Mouse (Mus musculus): ENCODE measurements around the gene Fktn. TPM values are rescaled to one million over a fixed set of nuclear protein-coding genes. Genes with fewer than 3 reads are reported as not detected.
"Not testable (repeated sequence)": the region's sequence is repeated elsewhere in the genome, so short reads cannot be mapped to it uniquely, and the experiment has no call there.

Gene Fktn
- polyA plus RNA-seq, 1 experiment from 2014 or later = 14.2 TPM

GRCm38 (mm10) chr4:53803674-53804073, 89.9 kb downstream of the Fktn start:
- 93% methylated on average over 8 of the region's 8 CpGs for WGBS
- not testable (repeated sequence) for H3K27ac ChIP-seq; H3K9ac ChIP-seq; H3K4me2 ChIP-seq; H3K9me3 ChIP-seq; H3K4me1 ChIP-seq; H3K4me3 ChIP-seq; H3K36me3 ChIP-seq; ATAC-seq (ENCODE audit: insufficient number of reproducible peaks, low FRiP score, low TSS enrichment, low read depth); H3K27me3 ChIP-seq

- H3K27me3 ChIP-seq; H3K9me3 ChIP-seq; H3K4me3 ChIP-seq; H3K9ac ChIP-seq; H3K4me1 ChIP-seq; H3K4me2 ChIP-seq; ATAC-seq (ENCODE audit: insufficient number of reproducible peaks, low FRiP score, low TSS enrichment, low read depth); H3K36me3 ChIP-seq; H3K27ac ChIP-seq: not testable (repeated sequence)
- 77% methylated on average over 6 of the region's 6 CpGs for WGBS
Measured at GRCm38 (mm10) chr4:53806428-53806827, 92.6 kb downstream of the Fktn start.

- Histone ChIP-seq H3K9me3 (no peaks in the 10 kb centered on the region), H3K27ac (no peak overlapping the region), H3K27me3 (no peaks in the 10 kb centered on the region), H3K36me3 (no peaks in the 10 kb centered on the region), H3K4me1 (no peaks in the 10 kb centered on the region), H3K4me2 (no peak overlapping the region), H3K4me3 (no peak overlapping the region), H3K9ac (no peak overlapping the region)
- 69% methylated on average over 5 of the region's 5 CpGs for WGBS
- no peak for ATAC-seq (ENCODE audit: insufficient number of reproducible peaks, low FRiP score, low TSS enrichment, low read depth)
Measured at GRCm38 (mm10) chr4:53818320-53818719, 104.5 kb downstream of the Fktn start.

- WGBS = 42% methylated on average over 6 of the region's 6 CpGs
- H3K9ac ChIP-seq = no peak overlapping the region
- no peak overlapping the region for H3K4me3 ChIP-seq
Measured at GRCm38 (mm10) chr4:53823697-53824096, 109.9 kb downstream of the Fktn start.

GRCm38 (mm10) chr4:53824831-53825230, 111.0 kb downstream of the Fktn start:
- ATAC-seq (ENCODE audit: insufficient number of reproducible peaks, low FRiP score, low TSS enrichment, low read depth) = no peak
- H3K4me3 ChIP-seq = no peak overlapping the region

More at GRCm38 (mm10) chr4:53823697-53824096, 109.9 kb downstream of the Fktn start:
- ATAC-seq (ENCODE audit: insufficient number of reproducible peaks, low FRiP score, low TSS enrichment, low read depth) = no peak
- Histone ChIP-seq H3K27me3 (no peaks in the 10 kb centered on the region), H3K36me3 (no peaks in the 10 kb centered on the region), H3K9me3 (no peaks in the 10 kb centered on the region), H3K4me1 (peaks cover 3% of the 10 kb centered on the region; the same call in 1 of the 2 replicates), H3K27ac (no peak overlapping the region), H3K4me2 (no peak overlapping the region)

DNA sequence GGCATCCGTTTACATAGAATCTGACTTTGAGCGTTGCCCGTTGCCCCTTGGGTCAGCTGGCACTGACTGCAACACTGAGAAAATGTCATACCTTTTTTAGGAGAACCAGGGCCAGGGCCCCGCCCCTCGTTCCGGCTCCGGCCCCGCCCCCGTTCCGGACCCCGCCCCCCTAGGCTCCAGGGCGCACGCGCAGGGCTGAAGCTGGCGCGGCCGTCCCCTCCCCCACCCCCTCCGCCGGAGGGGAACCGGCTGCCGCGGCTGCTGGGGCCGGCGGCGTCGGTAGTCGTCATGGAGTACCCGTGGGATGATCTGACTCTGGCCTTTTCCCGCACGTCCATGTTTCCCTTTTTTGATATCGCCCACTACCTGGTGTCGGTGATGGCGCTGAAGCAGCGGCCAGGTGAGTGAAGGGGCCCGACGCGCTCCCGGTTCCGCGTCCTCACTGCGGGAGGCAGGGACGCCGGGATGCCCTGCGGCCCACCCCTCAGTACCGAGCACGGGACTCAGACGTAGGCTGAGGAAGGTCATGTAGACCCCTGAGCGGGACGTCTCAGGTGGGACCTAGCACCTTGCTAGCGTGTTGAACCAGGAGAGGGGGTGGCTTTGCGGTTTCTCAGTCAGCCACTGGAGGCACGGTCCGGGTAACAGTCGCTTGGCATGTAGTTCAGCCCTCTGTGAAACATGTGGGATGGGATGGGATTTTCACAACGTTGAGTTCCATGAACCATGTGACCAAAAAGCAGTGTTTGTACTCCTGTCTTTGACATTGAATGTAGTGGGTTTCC, 112.2 kb downstream of the Fktn start, which contains the start of gene Tmem38b:
Gene Tmem38b, plus strand, starts transcription at position 225 of the 785 bp plus-strand sequence.
- Histone ChIP-seq H3K4me1 (peaks cover 3% of the 10 kb centered on the region; the same call in 1 of the 2 replicates), H3K4me3 (peak within 1 kb of the TSS; percentile 85), H3K36me3 (no peaks in the 10 kb centered on the region), H3K27ac (peak within 1 kb of the TSS; percentile 67), H3K27me3 (no peaks in the 10 kb centered on the region), H3K9me3 (no peaks in the 10 kb centered on the region), H3K9ac (peak within 1 kb of the TSS; percentile 62), H3K4me2 (peak within 1 kb of the TSS; percentile 74)
- under 1% methylated on average over 55 of the region's 55 CpGs for WGBS
- peak; percentile 82 for ATAC-seq (ENCODE audit: insufficient number of reproducible peaks, low FRiP score, low TSS enrichment, low read depth)

More at GRCm38 (mm10) chr4:53824831-53825230, 111.0 kb downstream of the Fktn start:
- Histone ChIP-seq H3K9ac (no peak overlapping the region), H3K4me1 (peaks cover 3% of the 10 kb centered on the region; the same call in 1 of the 2 replicates), H3K36me3 (no peaks in the 10 kb centered on the region), H3K27ac (no peak overlapping the region), H3K27me3 (no peaks in the 10 kb centered on the region), H3K4me2 (no peak overlapping the region), H3K9me3 (no peaks in the 10 kb centered on the region)
- 32% methylated on average over 4 of the region's 4 CpGs for WGBS

DNA sequence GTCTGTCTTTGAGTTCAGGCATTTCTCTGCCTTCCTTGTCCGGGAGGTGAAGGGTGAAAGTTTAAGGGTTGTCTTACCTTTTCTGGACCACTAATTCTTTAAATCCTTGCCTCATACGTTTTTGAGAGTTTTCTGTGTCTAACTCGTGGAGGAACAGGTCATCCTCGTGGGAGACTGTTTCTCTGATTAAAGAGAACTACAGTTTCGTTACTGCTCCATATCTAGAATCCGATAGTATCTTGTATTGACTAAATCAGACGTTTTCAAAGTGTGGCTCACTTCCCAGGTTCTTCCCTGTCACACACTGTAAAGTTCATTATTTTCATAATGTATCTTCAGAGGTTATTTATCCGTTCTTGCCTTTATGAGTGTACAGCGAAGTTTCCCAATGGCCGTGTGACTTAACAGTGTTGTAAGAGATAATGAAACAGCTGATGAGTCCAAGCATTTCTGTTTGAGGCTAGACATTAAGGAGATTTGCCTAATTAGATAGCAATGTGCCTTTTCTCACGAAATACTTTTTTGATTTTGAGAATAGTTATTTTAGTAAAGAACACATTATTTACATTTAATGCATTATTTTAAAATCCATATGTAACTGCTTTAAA, 112.9 kb downstream of the Fktn start:
- WGBS = 13% methylated on average over 11 of the region's 11 CpGs
- H3K27ac ChIP-seq = 0 out of 2 replicates have a peak overlapping the region, but pooled peaks have one; percentile 67
- H3K36me3 ChIP-seq = no peaks in the 10 kb centered on the region
- H3K4me2 ChIP-seq = peak overlapping the region; percentile 74
- H3K9ac ChIP-seq = peak overlapping the region; percentile 62; the same call in 1 of the 2 replicates
- peak overlapping the region; percentile 85 for H3K4me3 ChIP-seq
- no peak for ATAC-seq (ENCODE audit: insufficient number of reproducible peaks, low FRiP score, low TSS enrichment, low read depth)
- H3K27me3 ChIP-seq = no peaks in the 10 kb centered on the region
- H3K4me1 ChIP-seq = peaks cover 3% of the 10 kb centered on the region; the same call in 1 of the 2 replicates
- no peaks in the 10 kb centered on the region for H3K9me3 ChIP-seq

Other genes with a start within 250 kb of the Fktn start
- gene Fsd1l, start 82.5 kb upstream of the Fktn start, polyA plus RNA-seq (2015; fragmentation: Nextera tagmentation; extraction: Ambion mirVana) = 11.3 and 13.1 TPM in 2 replicates
- 0.20 and 0.22 TPM in 2 replicates for gene Tal2, start 65.7 kb downstream of the Fktn start, polyA plus RNA-seq (2015; fragmentation: Nextera tagmentation; extraction: Ambion mirVana)
- 9.8 and 15.6 TPM in 2 replicates for gene Tmem38b, start 112.0 kb downstream of the Fktn start, polyA plus RNA-seq (2015; fragmentation: Nextera tagmentation; extraction: Ambion mirVana)

Measured in limb, embryonic 15.5 days (tissue).